Mouse (Mus musculus): ENCODE measurements around the gene Ago4. TPM values are rescaled to one million over a fixed set of nuclear protein-coding genes. Genes with fewer than 3 reads are reported as not detected.

Ago4 gene
- 0.34 TPM in 2 replicates for polyA plus RNA-seq (2012; rRNA removed; ENCODE audit: low replicate concordance)

DNA sequence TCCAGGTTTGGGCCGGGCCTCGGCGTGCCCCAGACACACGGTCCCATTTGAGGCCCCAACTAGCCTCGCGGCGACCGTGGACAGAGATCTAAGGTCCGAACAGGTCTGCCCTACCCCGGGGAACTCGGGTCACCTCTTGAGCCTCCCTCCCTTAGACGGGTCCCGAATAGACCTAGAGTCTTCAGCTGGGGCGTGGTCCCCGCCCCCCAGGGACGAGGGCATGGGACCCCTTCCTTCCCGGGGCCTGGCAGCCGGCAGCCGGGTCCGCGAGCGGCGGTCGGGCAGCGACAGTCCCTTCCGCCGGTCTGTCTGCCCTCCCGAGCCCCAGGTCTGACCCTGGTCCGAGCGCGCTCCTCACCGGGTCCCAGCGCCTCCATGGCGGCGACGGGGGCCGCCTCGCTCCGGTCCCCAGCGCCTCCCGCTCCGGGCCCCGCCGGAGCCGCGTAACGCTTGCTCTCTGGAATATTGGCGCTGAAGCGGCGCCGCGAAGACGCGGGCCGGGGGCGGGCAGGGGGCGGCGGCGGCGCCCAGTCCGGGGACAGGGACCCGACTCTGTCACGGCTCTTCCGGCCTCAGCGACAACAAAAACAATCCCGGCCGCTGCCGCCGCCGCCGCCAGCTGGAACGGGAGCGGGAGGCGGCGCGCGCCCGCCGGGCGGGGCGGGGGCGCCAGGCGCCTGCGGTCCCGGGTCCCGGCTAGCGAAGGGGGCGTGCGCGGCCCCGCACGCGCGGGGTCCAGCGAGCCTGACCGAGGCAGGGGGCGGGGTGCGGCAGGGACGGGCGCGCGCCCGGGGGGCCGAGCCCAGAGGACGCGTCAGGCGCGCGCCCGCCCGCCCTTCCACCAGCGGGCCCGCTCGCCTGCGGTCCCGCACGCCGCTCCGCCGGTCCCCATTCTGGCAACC is at the start of gene Ago4:
Gene Ago4 (minus strand): TSS at position 646 of the 902 bp plus-strand sequence.

DNA sequence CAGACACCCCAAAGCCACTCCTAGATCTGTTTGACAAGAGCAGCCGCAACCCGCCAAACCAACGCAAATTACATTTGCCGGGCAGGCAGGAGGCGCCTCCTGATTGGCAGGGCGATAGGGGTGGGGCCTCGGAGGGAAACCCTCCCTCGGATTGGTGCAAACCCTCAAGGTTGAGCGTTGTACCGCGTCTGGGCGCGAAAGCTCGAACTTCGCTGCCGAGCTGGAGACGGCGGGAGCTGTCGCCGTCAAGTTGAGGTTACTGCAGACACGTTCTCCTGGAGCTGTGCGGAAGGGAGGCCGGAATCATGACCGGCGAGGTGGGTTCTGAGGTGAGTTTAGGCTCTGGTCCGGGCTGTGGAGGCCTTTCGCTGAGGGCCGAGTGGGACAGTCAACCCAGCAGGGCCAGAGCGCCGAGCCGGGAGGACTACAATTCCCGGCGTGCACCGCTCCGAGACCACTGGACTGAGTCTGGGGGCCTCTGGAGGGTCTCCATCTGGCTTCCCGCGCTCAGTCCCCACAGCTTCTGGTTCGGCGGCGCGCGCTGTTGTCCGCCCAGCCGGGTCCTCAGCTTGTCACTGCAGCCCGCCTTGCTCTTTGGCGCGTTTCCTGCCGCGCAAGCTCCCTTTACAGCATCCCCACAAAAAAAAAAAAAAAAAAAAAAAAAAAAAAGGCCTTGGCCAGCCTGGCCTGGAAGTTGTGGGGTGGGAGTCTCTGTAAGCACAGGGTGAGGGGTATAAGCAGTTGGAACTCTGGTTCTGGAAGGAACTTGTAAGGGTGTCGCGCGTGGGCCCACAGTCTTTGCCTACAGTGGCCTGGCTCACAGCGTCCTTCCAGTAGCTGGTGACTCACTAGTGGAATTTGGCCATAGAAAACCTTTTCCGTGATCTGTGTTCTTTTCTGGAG is 23.8 kb upstream of the Ago4 start, which contains the start of gene Clspn:
Gene Clspn (plus strand): TSS at position 127 of the 903 bp plus-strand sequence.

DNA sequence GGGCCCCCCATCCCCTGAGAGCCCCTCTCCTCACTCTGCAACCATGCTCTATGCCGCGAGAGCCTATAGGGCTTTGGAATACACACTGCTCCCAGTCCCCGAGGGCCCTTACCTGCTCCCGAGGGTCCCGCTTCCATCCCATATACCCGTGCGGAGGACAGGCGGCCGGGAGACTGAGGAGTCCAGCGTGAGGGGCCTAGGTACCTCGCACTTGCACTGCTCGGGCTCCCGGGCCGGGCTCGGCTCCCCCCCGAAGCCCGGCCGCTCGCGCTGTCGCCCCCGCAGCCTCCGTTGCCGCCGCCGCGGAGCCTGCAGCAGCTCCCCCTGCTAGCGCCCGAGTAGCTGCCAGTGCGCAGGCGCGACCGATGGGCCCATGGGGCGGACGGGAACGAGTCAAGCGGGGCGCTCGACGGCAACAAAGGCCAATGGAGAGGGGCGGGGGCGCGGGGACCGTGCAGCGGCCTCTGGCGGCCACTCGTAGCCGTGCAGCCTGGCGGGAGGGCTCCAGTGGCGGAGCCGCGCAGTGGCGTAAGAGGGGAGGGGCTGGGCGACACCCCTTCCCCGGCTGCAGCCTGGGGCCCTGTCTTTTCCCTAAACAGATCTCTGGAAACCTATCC is 64.9 kb downstream of the Ago4 start, which contains the start of gene Ago1:
Gene Ago1 (minus strand): TSS at position 299 of the 617 bp plus-strand sequence.

Other genes with a start within 250 kb of the Ago4 start
- 1.1 and 1.5 TPM in 2 replicates for gene Col8a2, start 246.7 kb downstream of the Ago4 start, polyA plus RNA-seq (2012; rRNA removed; ENCODE audit: low replicate concordance)
- gene Adprhl2, start 211.8 kb downstream of the Ago4 start, polyA plus RNA-seq (2012; rRNA removed; ENCODE audit: low replicate concordance), result 25.0 and 36.7 TPM in 2 replicates
- gene Tekt2, start 207.8 kb downstream of the Ago4 start, polyA plus RNA-seq (2012; rRNA removed; ENCODE audit: low replicate concordance), result 0.39 and 0.57 TPM in 2 replicates
- 8.4 and 9.4 TPM in 2 replicates for gene Ago3, start 103.9 kb downstream of the Ago4 start, polyA plus RNA-seq (2012; rRNA removed; ENCODE audit: low replicate concordance)
- gene Ago1, start 64.9 kb downstream of the Ago4 start, polyA plus RNA-seq (2012; rRNA removed; ENCODE audit: low replicate concordance), result 4.1 and 10.2 TPM in 2 replicates
- gene Clspn, start 23.5 kb upstream of the Ago4 start, polyA plus RNA-seq (2012; rRNA removed; ENCODE audit: low replicate concordance), result 0.19 and 0.32 TPM in 2 replicates
- 3.1 and 3.6 TPM in 2 replicates for gene 5730409E04Rik, start 76.3 kb upstream of the Ago4 start, polyA plus RNA-seq (2012; rRNA removed; ENCODE audit: low replicate concordance)
- gene Psmb2, start 144.2 kb upstream of the Ago4 start, polyA plus RNA-seq (2012; rRNA removed; ENCODE audit: low replicate concordance), result 129 TPM in 2 replicates
- gene Tfap2e, start 202.8 kb upstream of the Ago4 start, polyA plus RNA-seq (2012; rRNA removed; ENCODE audit: low replicate concordance), result not detected in 2 replicates
- 26.0 and 28.1 TPM in 2 replicates for gene Ncdn, start 220.0 kb upstream of the Ago4 start, polyA plus RNA-seq (2012; rRNA removed; ENCODE audit: low replicate concordance)
- gene AU040320, start 220.1 kb upstream of the Ago4 start, polyA plus RNA-seq (2012; rRNA removed; ENCODE audit: low replicate concordance), result 87.3 and 170 TPM in 2 replicates

Data from duodenum, adult 2 months (tissue).